Mouse (Mus musculus): Measurements from ENCODE around the gene Bok.

GRCm38 (mm10) chr1:93688154-93688553 lies 2.7 kb downstream of the Bok start:
- no peak for TF ChIP-seq CTCF (IDR thresholded peaks at IDR 0.05; ENCODE audit: low read depth, low read length)
- TF ChIP-seq EP300 (IDR thresholded peaks at IDR 0.05; ENCODE audit: insufficient read depth, low read depth, low read length): no peak
